Mouse (Mus musculus): ENCODE results near the gene Gm47985.

Gm47985 gene

GRCm38 (mm10) chr1:151222561-151223267, 40.4 kb downstream of the Gm47985 start:
- no peak for DNase-seq (ENCODE audit: low spot score)

GRCm38 (mm10) chr1:151223377-151223776, 41.0 kb downstream of the Gm47985 start:
- DNase-seq (ENCODE audit: low spot score): no peak

DNA sequence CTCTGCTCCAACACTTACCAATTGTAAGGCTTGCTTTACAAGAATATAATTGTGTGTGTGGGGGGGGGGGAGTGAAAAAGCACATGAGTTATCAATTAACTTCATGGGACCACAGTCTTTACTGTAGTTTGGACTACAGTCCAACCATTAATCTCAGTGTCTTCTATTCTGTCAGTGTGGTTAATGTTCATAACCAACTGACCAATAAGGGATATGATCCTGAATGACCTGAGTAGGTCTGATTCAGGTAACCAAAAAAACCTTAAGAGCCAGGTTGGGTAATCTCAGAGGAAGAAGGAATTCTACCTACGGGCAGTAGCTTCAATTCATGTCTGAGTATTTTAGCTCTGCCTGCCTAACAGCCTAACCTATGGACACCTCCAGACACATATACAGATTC, 42.2 kb downstream of the Gm47985 start:
- no peak for DNase-seq (ENCODE audit: low spot score)

DNA sequence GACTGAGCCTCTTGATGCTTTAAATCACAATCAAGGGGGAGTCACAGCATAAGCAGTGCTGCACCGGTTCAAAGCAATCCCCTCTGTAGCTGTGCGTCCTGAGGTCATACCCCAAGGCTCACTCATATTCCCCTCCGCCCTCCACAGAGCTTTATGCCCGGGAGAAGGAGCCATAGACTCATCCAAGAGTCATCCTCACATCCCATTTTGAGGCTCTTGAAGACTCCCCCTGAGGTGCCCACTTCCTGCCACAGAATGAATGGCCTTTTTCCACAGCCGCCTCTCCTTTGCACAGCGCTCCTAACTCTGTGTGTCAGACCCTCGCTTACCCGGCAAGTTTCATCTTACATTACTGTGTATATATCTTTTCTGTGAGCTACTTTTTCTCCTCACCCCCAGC, 45.2 kb downstream of the Gm47985 start:
- no peak for DNase-seq (ENCODE audit: low spot score)

- no peak for DNase-seq (ENCODE audit: low spot score)
Measured at GRCm38 (mm10) chr1:151228320-151228989, 46.1 kb downstream of the Gm47985 start.

GRCm38 (mm10) chr1:151232346-151232745, 50.0 kb downstream of the Gm47985 start:
- no peak for DNase-seq (ENCODE audit: low spot score)

DNA sequence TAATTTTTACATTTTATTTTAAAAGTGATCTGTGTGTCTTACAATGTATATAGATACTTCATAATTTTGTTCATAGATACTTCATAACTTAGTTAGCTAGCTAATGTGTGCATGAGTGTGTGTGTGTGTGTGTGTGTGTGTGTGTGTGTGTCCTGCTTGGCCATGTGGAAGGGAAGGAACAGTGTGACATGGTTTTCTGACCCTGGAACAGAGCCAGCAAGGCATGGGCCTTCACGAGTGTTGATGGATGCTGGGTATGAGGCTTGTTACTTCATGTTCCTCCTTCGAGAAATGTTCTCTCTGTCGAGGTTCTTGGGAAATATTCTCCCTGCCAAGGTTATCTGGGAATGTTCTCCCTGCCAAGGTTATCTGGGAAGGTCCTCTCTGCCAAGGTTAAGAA, 51.4 kb downstream of the Gm47985 start:
- DNase-seq (ENCODE audit: low spot score): no peak
